Mouse (Mus musculus) erythroid progenitor cell, adult 5-6 weeks (primary cell): Measurements from ENCODE around the gene Dbnl. TPM values are rescaled to one million over a fixed set of nuclear protein-coding genes. Genes with fewer than 3 reads are reported as not detected.

ENCODE experiments used
- ATAC-seq: replicated peaks from 2 replicates; pipeline ENCODE4 v1.8.0; 2016; ENCODE audit warnings: moderate number of reproducible peaks, mild to moderate bottlenecking, moderate TSS enrichment, inconsistent platforms; ENCODE audit not compliant: poor library complexity, low FRiP score, severe bottlenecking
- total RNA-seq, 2 experiments: library from RNA; stranded (forward) in 1 of 2; stranded (reverse) in 1 of 2; fragments of 150-400 nt in 1 of 2; fragments of 186-747, 209-891 nt in 1 of 2; gene quantifications; 2 replicates each; pipeline versions ENCODE4 v1.2.3 to v1.2.4; 2015 to 2017; ENCODE audit warnings: low replicate concordance in 2 of 2

Gene Dbnl
- total RNA-seq, 2 experiments from 2014 or later, result 23.9 to 26.2 TPM

GRCm38 (mm10) chr11:5829327-5829726 lies 41.0 kb downstream of the Dbnl start:
- ATAC-seq, result no peak

GRCm38 (mm10) chr11:5834506-5834905 lies 46.2 kb downstream of the Dbnl start:
- ATAC-seq, result no peak

GRCm38 (mm10) chr11:5835057-5835456 lies 46.8 kb downstream of the Dbnl start:
- ATAC-seq, result no peak

- ATAC-seq, result no peak
These were observed 47.8 kb downstream of the Dbnl start for GRCm38 (mm10) chr11:5836126-5836525.

GRCm38 (mm10) chr11:5837251-5838246 lies 49.3 kb downstream of the Dbnl start, which contains the start of gene Polm:
Gene Polm, minus strand, starts transcription at chr11:5838016.
- peak; percentile 97 for ATAC-seq

DNA sequence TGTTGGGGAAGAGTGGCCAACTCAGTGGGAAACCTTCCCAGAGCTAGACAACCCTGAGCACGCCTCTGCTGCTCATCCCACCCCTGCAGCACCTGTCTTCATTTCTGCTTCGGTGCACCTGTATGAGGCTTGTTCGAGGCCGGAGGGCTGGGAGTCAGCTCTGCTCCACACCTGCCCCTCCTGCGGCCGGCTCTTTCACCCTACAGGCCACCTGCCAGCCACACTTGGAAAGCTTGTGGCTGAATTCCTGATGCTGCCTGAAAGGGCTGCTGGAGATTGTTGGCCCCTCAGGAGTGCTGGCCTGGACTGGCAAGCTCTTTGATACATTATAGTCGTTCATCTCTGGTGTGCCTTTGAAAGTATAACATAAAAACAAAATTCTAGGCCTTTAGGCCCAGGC lies 52.1 kb downstream of the Dbnl start:
- no peak for ATAC-seq

- no peak for ATAC-seq
These were observed 53.5 kb downstream of the Dbnl start for GRCm38 (mm10) chr11:5841751-5842150.

DNA sequence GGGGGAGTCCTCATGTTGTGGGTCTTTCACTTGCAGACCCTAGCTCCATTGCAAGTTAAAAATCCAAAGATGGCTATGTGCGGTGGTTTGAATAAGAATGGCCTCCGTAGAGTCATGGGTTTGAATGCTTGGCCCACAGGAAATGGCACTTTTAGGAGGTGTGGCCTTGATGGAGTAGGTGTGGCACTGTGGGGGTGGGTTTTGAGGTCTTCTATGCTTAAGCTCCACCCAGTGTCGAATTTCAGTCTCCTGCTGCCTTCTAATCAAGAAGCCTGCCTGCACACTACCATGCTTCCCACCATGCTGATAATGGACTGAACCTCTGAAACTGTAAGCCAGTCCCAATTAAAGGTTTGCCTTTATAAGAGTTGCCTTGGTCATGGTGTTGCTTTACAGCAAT lies 54.8 kb downstream of the Dbnl start:
- ATAC-seq, result no peak

GRCm38 (mm10) chr11:5846639-5847345 lies 58.5 kb downstream of the Dbnl start:
- ATAC-seq, result no peak

GRCm38 (mm10) chr11:5848741-5849140 lies 60.5 kb downstream of the Dbnl start:
- no peak for ATAC-seq

- 0 out of 2 replicates have a peak, but pooled peaks have one; percentile 19 for ATAC-seq
These were observed 61.0 kb downstream of the Dbnl start for GRCm38 (mm10) chr11:5849316-5849715.

DNA sequence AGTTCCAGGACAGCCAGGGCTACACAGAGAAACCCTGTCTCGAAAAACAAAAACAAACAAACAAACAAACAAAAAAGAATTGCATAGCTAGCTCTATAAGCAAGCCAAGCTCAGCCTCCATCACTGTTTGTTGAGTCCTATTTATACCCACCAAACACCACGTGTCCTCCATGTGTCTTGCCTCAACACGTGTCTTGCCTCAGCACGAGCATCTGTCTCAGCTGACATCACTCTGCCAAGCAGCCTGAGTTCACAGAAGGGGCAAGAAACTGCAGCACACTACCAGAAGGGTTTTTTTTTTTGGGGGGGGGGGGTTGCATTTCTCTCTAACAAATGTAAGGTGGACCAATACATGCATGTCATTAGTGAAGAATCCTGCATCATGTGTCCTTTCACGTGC lies 62.2 kb downstream of the Dbnl start:
- no peak for ATAC-seq

Other genes starting within 250 kb of the Dbnl start
- gene Ccdc117, start 246.3 kb upstream of the Dbnl start, total RNA-seq (2015; ENCODE audit: low replicate concordance), result 2.5 and 4.6 TPM in 2 replicates
- 8.2 and 12.6 TPM in 2 replicates for gene Ccdc117, start 246.3 kb upstream of the Dbnl start, total RNA-seq (2017; ENCODE audit: low replicate concordance)
- not detected in 2 replicates for gene Ankrd36, start 218.8 kb upstream of the Dbnl start, total RNA-seq (2015; ENCODE audit: low replicate concordance)
- 4.4 TPM in 1 of 2 replicates, not detected in the other for gene Ankrd36, start 218.8 kb upstream of the Dbnl start, total RNA-seq (2017; ENCODE audit: low replicate concordance)
- 37.5 and 45.3 TPM in 2 replicates for gene Mrps24, start 72.8 kb upstream of the Dbnl start, total RNA-seq (2015; ENCODE audit: low replicate concordance)
- gene Mrps24, start 72.8 kb upstream of the Dbnl start, total RNA-seq (2017; ENCODE audit: low replicate concordance), result 6.3 and 21.7 TPM in 2 replicates
- gene Urgcp, start 26.1 kb upstream of the Dbnl start, total RNA-seq (2015; ENCODE audit: low replicate concordance), result 5.4 TPM in 2 replicates
- 4.9 and 15.3 TPM in 2 replicates for gene Urgcp, start 26.1 kb upstream of the Dbnl start, total RNA-seq (2017; ENCODE audit: low replicate concordance)
- not detected in 2 replicates for gene Pgam2, start 15.2 kb downstream of the Dbnl start, total RNA-seq (2015; ENCODE audit: low replicate concordance)
- gene Pgam2, start 15.2 kb downstream of the Dbnl start, total RNA-seq (2017; ENCODE audit: low replicate concordance), result not detected in 2 replicates
- gene Polm, start 49.5 kb downstream of the Dbnl start, total RNA-seq (2015; ENCODE audit: low replicate concordance), result 2.5 and 11.2 TPM in 2 replicates
- gene Polm, start 49.5 kb downstream of the Dbnl start, total RNA-seq (2017; ENCODE audit: low replicate concordance), result 1.3 and 10.4 TPM in 2 replicates
- gene Aebp1, start 73.5 kb downstream of the Dbnl start, total RNA-seq (2015; ENCODE audit: low replicate concordance), result 1.3 TPM in 1 of 2 replicates, not detected in the other
- not detected in 2 replicates for gene Aebp1, start 73.5 kb downstream of the Dbnl start, total RNA-seq (2017; ENCODE audit: low replicate concordance)
- 23.1 and 38.2 TPM in 2 replicates for gene Pold2, start 89.8 kb downstream of the Dbnl start, total RNA-seq (2015; ENCODE audit: low replicate concordance)
- 14.4 and 14.9 TPM in 2 replicates for gene Pold2, start 89.8 kb downstream of the Dbnl start, total RNA-seq (2017; ENCODE audit: low replicate concordance)
- gene Myl7, start 110.3 kb downstream of the Dbnl start, total RNA-seq (2015; ENCODE audit: low replicate concordance), result not detected in 2 replicates
- gene Myl7, start 110.3 kb downstream of the Dbnl start, total RNA-seq (2017; ENCODE audit: low replicate concordance), result not detected in 2 replicates
- not detected in 2 replicates for gene Gck, start 161.6 kb downstream of the Dbnl start, total RNA-seq (2015; ENCODE audit: low replicate concordance)
- gene Gck, start 161.6 kb downstream of the Dbnl start, total RNA-seq (2017; ENCODE audit: low replicate concordance), result not detected in 2 replicates
- gene Ykt6, start 167.2 kb downstream of the Dbnl start, total RNA-seq (2015; ENCODE audit: low replicate concordance), result 8.3 and 10.9 TPM in 2 replicates
- 10.6 and 18.4 TPM in 2 replicates for gene Ykt6, start 167.2 kb downstream of the Dbnl start, total RNA-seq (2017; ENCODE audit: low replicate concordance)